Mouse (Mus musculus) bone marrow macrophage, adult 2 months (primary cell): Measurements from ENCODE around the gene Hoxc11.

ENCODE experiments used
- CTCF ChIP-seq: IDR thresholded peaks from 2 replicates; pipeline ENCODE4 v1.5.1; 2012; ENCODE audit warnings: low read depth, mild to moderate bottlenecking, low read length, moderate library complexity
- POLR2A ChIP-seq: IDR thresholded peaks from 2 replicates; pipeline ENCODE4 v1.6.1; 2012; ENCODE audit warnings: mild to moderate bottlenecking, low read depth, low read length, borderline replicate concordance

GRCm38 (mm10) chr15:102979936-102980335 lies 25.7 kb downstream of the Hoxc11 start:
- TF ChIP-seq CTCF (no peak), POLR2A (no peak)
